In the genomic region with DNA sequence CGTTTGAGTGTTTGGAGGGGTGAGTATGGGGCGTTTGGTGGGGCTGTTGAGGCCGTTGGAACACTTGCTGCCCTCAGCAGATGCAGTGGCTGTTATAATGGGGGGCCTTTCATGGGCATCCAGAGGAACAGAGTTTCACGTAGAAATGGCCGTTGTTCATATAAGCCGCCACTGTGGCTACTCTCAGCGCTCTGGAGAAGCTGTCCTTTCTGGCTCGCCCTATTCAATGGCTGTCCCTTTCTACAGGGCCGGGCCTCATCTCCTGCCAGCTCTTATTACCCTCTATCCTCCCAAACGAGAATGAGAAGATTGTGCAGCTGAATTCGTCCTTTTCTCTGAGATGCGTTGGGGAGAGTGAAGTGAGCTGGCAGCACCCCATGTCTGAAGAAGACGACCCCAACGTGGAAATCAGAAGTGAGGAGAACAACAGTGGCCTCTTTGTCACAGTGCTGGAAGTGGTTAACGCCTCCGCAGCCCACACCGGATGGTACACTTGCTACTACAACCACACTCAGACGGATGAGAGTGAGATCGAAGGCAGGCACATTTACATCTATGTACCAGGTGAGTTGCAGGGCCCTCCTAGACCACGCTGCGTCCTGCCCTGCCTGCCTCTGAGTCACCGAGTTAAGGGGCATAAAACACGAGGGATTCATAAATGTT, we compare ENCODE assay signal across 21 mouse cellular contexts. TPM values are rescaled to one million over a fixed set of nuclear protein-coding genes. Genes with fewer than 3 reads are reported as not detected.
DNase-seq lines count a peak whose midpoint lies in the region; ATAC-seq and TF ChIP-seq lines count a peak whose summit lies in the region.
"Had no signal": no experiment of that assay in that cellular context is flagged by ENCODE, and none has a peak within 500 bp of the region (broad histone marks: within the 10 kb centered on the region; RNA-seq: fewer than 3 reads in every experiment).

No protein-coding gene starts in this region.

- TF ChIP-seq CTCF in gastrocnemius, adult 2 months (IDR thresholded peaks at IDR 0.05) = no peak
- TF ChIP-seq CTCF in lung, adult 2 months (IDR thresholded peaks at IDR 0.05; ENCODE audit: insufficient read depth, low read length) = no peak

- 0 out of 2 replicates have a peak, but pooled peaks have one; percentile 27 for ATAC-seq in hindbrain, embryonic 15.5 days (ENCODE audit: low FRiP score, low read depth)
- ATAC-seq in hindbrain, embryonic 12.5 days (ENCODE audit: low FRiP score) = no peak
- no peak for ATAC-seq in embryonic facial prominence, embryonic 15.5 days (ENCODE audit: insufficient number of reproducible peaks, low FRiP score, low TSS enrichment, low read depth)
- ATAC-seq: forebrain, embryonic 16.5 days; inflammation-experienced regulatory T-cells, adult 6 months had no signal

- no peak overlapping the region for H3K9ac ChIP-seq in hindbrain, embryonic 15.5 days
- no peak overlapping the region for H3K9ac ChIP-seq in hindbrain, embryonic 12.5 days
- H3K9ac ChIP-seq in embryonic facial prominence, embryonic 15.5 days = no peak overlapping the region
- H3K9ac ChIP-seq: embryonic facial prominence, embryonic 12.5 days; heart, embryonic 12.5 days; hindbrain, embryonic 13.5 days had no signal

- no peak overlapping the region for H3K27ac ChIP-seq in hindbrain, embryonic 15.5 days (replicated peaks)
- no peak overlapping the region for H3K27ac ChIP-seq in hindbrain, embryonic 12.5 days
- 0 out of 2 replicates have a peak overlapping the region, but pooled peaks have one; percentile 2 for H3K27ac ChIP-seq in embryonic facial prominence, embryonic 15.5 days (replicated peaks)
- H3K27ac ChIP-seq in gastrocnemius, adult 2 months = no peak overlapping the region
- H3K27ac ChIP-seq: embryonic facial prominence, embryonic 12.5 days; hindbrain, embryonic 13.5 days had no signal

- H3K9me3 ChIP-seq in hindbrain, embryonic 15.5 days = no peaks in the 10 kb centered on the region
- no peaks in the 10 kb centered on the region for H3K9me3 ChIP-seq in hindbrain, embryonic 12.5 days (replicated peaks)
- no peaks in the 10 kb centered on the region for H3K9me3 ChIP-seq in embryonic facial prominence, embryonic 15.5 days (replicated peaks)
- H3K9me3 ChIP-seq: embryonic facial prominence, embryonic 12.5 days; heart, embryonic 12.5 days; hindbrain, embryonic 13.5 days had no signal

- no peaks in the 10 kb centered on the region for H3K4me1 ChIP-seq in hindbrain, embryonic 15.5 days (replicated peaks)
- H3K4me1 ChIP-seq in hindbrain, embryonic 12.5 days = 0 out of 2 replicates have a peak, but pooled peaks cover 2% of the 10 kb centered on the region
- H3K4me1 ChIP-seq in embryonic facial prominence, embryonic 15.5 days = peaks cover 39% of the 10 kb centered on the region
- H3K4me1 ChIP-seq in lung, adult 2 months (ENCODE audit: control insufficient read depth, insufficient read depth, low read length) = no peaks in the 10 kb centered on the region

- no peak overlapping the region for H3K4me3 ChIP-seq in hindbrain, embryonic 15.5 days
- no peak overlapping the region for H3K4me3 ChIP-seq in hindbrain, embryonic 12.5 days
- H3K4me3 ChIP-seq in embryonic facial prominence, embryonic 15.5 days (replicated peaks) = no peak overlapping the region
- no peak overlapping the region for H3K4me3 ChIP-seq in gastrocnemius, adult 2 months
- H3K4me3 ChIP-seq in lung, adult 2 months (replicated peaks; ENCODE audit: extremely low read depth, low read depth, low read length) = no peak overlapping the region
- H3K4me3 ChIP-seq: embryonic facial prominence, embryonic 12.5 days; heart, embryonic 12.5 days; hindbrain, embryonic 13.5 days had no signal

- no peaks in the 10 kb centered on the region for H3K36me3 ChIP-seq in hindbrain, embryonic 15.5 days
- H3K36me3 ChIP-seq in hindbrain, embryonic 12.5 days = no peaks in the 10 kb centered on the region
- H3K36me3 ChIP-seq in embryonic facial prominence, embryonic 15.5 days = peaks cover 70% of the 10 kb centered on the region
- H3K36me3 ChIP-seq: hindbrain, embryonic 13.5 days had no signal

- TF ChIP-seq POLR2A in lung, adult 2 months (IDR thresholded peaks at IDR 0.05; ENCODE audit: borderline replicate concordance, extremely low read depth, low read depth, low read length) = no peak

- 82% methylated on average over 23 of the region's 23 CpGs for WGBS in hindbrain, embryonic 15.5 days
- 86% methylated on average over 23 of the region's 23 CpGs for whole genome bisulfite sequencing in hindbrain, embryonic 12.5 days
- WGBS in embryonic facial prominence, embryonic 15.5 days = 74% methylated on average over 23 of the region's 23 CpGs
- 78% methylated on average over 23 of the region's 23 CpGs for WGBS in lung, adult 2 months

- peak; percentile 6 to 31 for DNase-seq in left cerebral cortex, postnatal 25 days (ENCODE audit: low spot score in 2 of 2)
- DNase-seq in left cerebral cortex, adult 18-20 months (ENCODE audit: low spot score in 2 of 2) = no peak
- peak; percentile 38 to 62 for DNase-seq in natural killer cell, adult 2 months (ENCODE audit: low spot score in 2 of 2)
- DNase-seq in gastrocnemius, adult 2 months = no peak
- DNase-seq in lung, adult 2 months = no peak
- DNase-seq: adrenal gland, adult 8-10 months; adrenal gland, postnatal 36 days; cerebellum, adult 11 months; cerebellum, adult 8-10 months; cerebellum, postnatal 14 days; embryo, embryonic 11 days; gastrocnemius, postnatal 25 days had no signal

- no peak overlapping the region for H3K4me2 ChIP-seq in hindbrain, embryonic 15.5 days
- no peak overlapping the region for H3K4me2 ChIP-seq in hindbrain, embryonic 12.5 days (replicated peaks)
- no peak overlapping the region for H3K4me2 ChIP-seq in embryonic facial prominence, embryonic 15.5 days (replicated peaks)
- H3K4me2 ChIP-seq: embryonic facial prominence, embryonic 12.5 days; heart, embryonic 12.5 days; hindbrain, embryonic 13.5 days had no signal

- intact Hi-C loops in left cerebral cortex, postnatal 25 days (cut with DNase I) = no loop called here
- intact Hi-C loops in gastrocnemius, adult 2 months (cut with DNase I) = no loop called here

- no peaks in the 10 kb centered on the region for H3K27me3 ChIP-seq in hindbrain, embryonic 15.5 days
- 0 out of 2 replicates have a peak, but pooled peaks cover 3% of the 10 kb centered on the region for H3K27me3 ChIP-seq in hindbrain, embryonic 12.5 days
- H3K27me3 ChIP-seq in embryonic facial prominence, embryonic 15.5 days = no peaks in the 10 kb centered on the region
- H3K27me3 ChIP-seq: embryonic facial prominence, embryonic 12.5 days; heart, embryonic 12.5 days had no signal

RNA-seq across cellular contexts. Expression of gene Pdgfra, which starts 11.3 kb away (rescaled TPM):
- 17.1 and 17.4 TPM in 2 replicates for polyA plus RNA-seq in hindbrain, embryonic 15.5 days (2015; fragmentation: Nextera tagmentation; extraction: Ambion mirVana)
- polyA plus RNA-seq in hindbrain, embryonic 12.5 days (2016; fragmentation: Nextera tagmentation; extraction: Ambion mirVana) = 50.1 and 60.1 TPM in 2 replicates
- 10 to 100 TPM; 45.5 to 45.7 TPM for total RNA-seq in left cerebral cortex, postnatal 25 days (2021)
- total RNA-seq in left cerebral cortex, adult 18-20 months (2021) = 10 to 100 TPM; 29.3 to 30.0 TPM
- polyA plus RNA-seq in embryonic facial prominence, embryonic 15.5 days (2015; fragmentation: Nextera tagmentation; extraction: Ambion mirVana) = 64.9 and 65.0 TPM in 2 replicates
- 10 to 100 TPM; 16.6 to 21.7 TPM for total RNA-seq in gastrocnemius, adult 2 months (2021)
- 51.0 and 82.2 TPM in 2 replicates for polyA plus RNA-seq in lung, adult 2 months (2012; rRNA removed)
- total RNA-seq: granulocyte monocyte progenitor cell, adult 5-6 weeks had no signal
- polyA plus RNA-seq: inflammation-experienced regulatory T-cells, adult 6 months had no signal

Comparison
In these comparisons a context has a peak if more than half of its experiments do, and no peak if none do; other contexts are left out.
1. DNase-seq: peak in left cerebral cortex, postnatal 25 days (2 of 2) and natural killer cell, adult 2 months (2 of 2); none in left cerebral cortex, adult 18-20 months (0 of 2), gastrocnemius, adult 2 months (single experiment) and lung, adult 2 months (single experiment).